Mouse (Mus musculus): ENCODE measurements around the gene Spsb3. TPM values are rescaled to one million over a fixed set of nuclear protein-coding genes. Genes with fewer than 3 reads are reported as not detected.

The Spsb3 gene
- total RNA-seq, 2 experiments from 2014 or later = 43.6 to 45.0 TPM

DNA sequence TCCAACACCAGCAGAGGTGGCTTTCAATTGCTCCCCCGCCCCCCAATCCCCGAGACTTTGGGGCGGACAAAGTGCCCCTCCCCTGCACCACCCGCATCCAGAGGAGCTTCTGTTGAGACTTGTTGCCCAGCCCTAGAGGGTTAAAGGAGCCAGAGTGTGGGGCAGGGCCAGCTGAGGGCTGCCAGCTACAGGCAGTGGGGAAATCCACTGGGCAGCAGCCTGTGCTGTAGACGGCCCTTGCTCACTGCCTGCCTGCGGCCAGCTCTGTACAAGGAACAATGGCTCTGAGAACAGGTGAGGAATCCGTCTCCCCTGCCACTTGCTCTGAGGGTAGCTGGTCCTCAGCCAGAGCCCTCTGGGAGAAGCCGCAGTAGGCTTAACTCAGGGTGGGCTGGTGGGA is 7.9 kb upstream of the Spsb3 start:
- no peak overlapping the region for H3K27ac ChIP-seq
- DNase-seq (ENCODE audit: low spot score in 2 of 2) = no peak
- no peak for TF ChIP-seq CTCF (conservative IDR thresholded peaks at IDR 0.05)
- no peak overlapping the region for H3K4me3 ChIP-seq

DNA sequence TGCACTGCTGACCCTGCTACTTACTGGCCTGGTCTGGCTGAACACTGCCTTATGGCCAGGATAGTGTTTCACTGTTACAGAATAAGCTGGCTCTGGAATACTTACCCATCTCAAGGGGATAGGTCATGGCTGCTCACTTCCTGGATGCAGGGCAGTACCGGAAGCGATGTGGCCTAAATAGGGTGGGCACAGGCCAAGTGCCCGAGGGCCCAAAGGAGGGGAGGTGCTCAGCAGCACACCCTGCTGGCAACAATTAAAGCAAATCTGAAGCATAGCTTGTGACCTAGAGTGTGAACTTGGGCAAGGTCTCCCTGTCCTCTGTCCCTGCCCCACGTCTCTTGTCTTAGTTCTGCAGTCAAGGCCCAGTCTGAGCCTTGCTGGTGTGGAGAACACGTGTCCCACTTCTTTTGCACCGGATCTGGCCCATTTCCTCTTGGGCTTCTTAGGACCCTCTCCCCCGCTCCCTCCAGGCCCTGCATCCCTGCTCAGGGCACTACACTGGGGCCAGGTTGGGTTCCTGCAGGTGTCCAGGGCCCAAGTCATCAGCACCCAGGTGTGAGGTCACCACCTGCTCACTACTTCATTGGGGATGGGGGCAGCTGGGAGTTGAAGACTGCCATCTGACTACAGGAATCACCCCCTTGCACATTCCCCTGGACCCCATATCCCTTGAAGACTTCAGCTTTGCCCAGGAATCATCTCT is 4.6 kb upstream of the Spsb3 start:
- H3K27ac ChIP-seq = no peak overlapping the region
- peak; percentile 77 for TF ChIP-seq CTCF (conservative IDR thresholded peaks at IDR 0.05)
- no peak for DNase-seq (ENCODE audit: low spot score in 2 of 2)
- H3K4me3 ChIP-seq = no peak overlapping the region

- no peak for TF ChIP-seq CTCF (conservative IDR thresholded peaks at IDR 0.05)
- H3K27ac ChIP-seq = no peak overlapping the region
- DNase-seq (ENCODE audit: low spot score in 2 of 2) = no peak
- no peak overlapping the region for H3K4me3 ChIP-seq
Observed at GRCm38 (mm10) chr17:24884391-24884790, 2.1 kb upstream of the Spsb3 start.

GRCm38 (mm10) chr17:24885356-24886133 is 898 bp upstream of the Spsb3 start:
- Histone ChIP-seq H3K4me3 (peak overlapping the region; percentile 94), H3K27ac (peak overlapping the region; percentile 39; the same call in 1 of the 2 replicates)
- no peak for DNase-seq (ENCODE audit: low spot score in 2 of 2)
- no peak for TF ChIP-seq CTCF (conservative IDR thresholded peaks at IDR 0.05)

GRCm38 (mm10) chr17:24886932-24887271 is 459 bp downstream of the Spsb3 start:
- peak overlapping the region; percentile 76 for H3K4me3 ChIP-seq
- no peak; the same call in 1 of the 2 replicates for TF ChIP-seq CTCF (conservative IDR thresholded peaks at IDR 0.05)
- DNase-seq (ENCODE audit: low spot score in 2 of 2) = no peak
- peak overlapping the region; percentile 98 for H3K27ac ChIP-seq

DNA sequence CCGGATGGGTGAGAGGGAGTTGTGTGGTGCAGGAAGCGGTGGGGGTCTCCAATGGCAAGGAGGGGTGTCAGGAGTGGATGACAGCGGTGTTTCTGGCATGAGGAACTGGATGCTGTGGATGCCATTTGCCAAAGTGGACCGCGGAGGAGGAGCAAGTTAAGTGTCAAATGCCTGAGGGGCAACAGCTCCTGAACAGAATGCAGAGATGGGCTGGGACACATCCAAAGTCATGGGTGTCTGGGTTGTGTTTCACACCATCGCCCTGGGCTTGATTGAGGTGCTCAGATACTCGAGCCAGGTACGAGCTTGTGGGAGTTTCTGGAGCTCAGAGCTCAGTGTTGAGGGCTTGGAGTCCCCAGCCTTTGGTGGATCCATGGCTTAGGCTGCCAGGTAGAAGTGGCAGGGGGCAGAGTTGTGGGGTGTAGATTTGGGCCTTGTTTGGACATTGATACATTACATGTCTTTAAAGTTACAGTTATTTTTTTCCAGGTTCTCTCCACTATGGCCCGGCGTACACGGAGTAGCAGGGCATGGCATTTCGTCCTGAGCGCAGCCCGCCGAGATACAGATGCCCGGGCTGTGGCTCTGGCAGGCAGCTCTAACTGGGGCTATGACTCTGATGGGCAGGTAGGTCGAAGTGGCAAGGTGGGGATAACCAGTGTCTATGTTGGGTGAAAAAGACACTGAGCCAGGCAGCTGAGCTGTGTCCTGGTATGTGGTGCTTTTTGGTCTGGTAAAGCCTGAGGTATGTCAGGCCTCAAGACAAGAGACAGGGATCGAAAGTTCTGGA is 1.0 kb downstream of the Spsb3 start:
- H3K27ac ChIP-seq = peak overlapping the region; percentile 98
- no peak for TF ChIP-seq CTCF (conservative IDR thresholded peaks at IDR 0.05)

GRCm38 (mm10) chr17:24888862-24889261 is 2.4 kb downstream of the Spsb3 start:
- no peak for TF ChIP-seq CTCF (conservative IDR thresholded peaks at IDR 0.05)
- H3K27ac ChIP-seq = no peak overlapping the region
- H3K4me3 ChIP-seq = no peak overlapping the region
- no peak for DNase-seq (ENCODE audit: low spot score in 2 of 2)

More for the DNA sequence above, 1.0 kb downstream of the Spsb3 start:
- peak in 1 of 2 experiments; percentile 8 for DNase-seq (ENCODE audit: low spot score in 2 of 2)
- peak overlapping the region; percentile 76 for H3K4me3 ChIP-seq

DNA sequence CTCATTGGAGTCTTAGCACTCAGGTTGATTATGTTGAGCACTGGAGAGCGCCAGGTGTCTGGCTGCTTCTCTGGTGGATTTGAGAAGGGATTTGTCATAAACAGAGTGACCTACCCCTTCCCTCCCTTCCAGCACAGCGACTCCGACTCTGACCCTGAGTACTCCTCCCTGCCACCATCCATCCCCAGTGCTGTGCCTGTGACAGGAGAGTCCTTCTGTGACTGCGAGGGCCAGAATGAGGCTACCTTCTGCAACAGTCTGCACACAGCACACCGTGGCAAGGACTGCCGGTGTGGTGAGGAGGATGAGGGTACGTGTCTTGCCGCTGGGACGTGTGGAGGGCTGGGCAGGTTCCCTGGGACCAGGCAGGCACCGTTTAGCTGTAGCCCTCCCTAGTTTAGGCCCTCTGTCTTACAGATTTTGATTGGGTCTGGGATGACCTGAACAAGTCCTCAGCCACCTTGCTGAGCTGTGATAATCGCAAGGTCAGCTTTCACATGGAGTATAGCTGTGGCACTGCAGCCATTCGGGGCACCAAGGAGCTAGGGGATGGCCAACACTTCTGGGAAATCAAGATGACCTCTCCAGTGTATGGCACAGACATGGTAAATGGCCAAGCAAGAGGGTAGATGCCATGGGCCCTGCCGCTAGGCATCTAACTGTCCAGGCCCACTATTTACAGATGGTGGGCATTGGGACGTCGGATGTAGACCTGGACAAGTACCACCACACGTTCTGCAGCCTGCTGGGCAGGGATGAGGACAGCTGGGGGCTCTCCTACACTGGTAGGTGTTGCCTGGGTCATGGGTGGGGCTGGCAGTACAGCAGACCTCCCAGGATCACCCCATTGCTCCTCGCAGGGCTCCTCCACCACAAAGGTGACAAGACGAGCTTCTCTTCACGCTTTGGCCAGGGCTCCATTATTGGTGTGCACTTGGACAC is 4.0 kb downstream of the Spsb3 start:
- no peak overlapping the region for H3K4me3 ChIP-seq
- TF ChIP-seq CTCF (conservative IDR thresholded peaks at IDR 0.05) = no peak
- no peak for DNase-seq (ENCODE audit: low spot score in 2 of 2)
- no peak overlapping the region; the same call in 1 of the 2 replicates for H3K27ac ChIP-seq

- no peak for DNase-seq (ENCODE audit: low spot score in 2 of 2)
- H3K4me3 ChIP-seq = no peak overlapping the region
- H3K27ac ChIP-seq = peak overlapping the region; percentile 48; the same call in 1 of the 2 replicates
- no peak for TF ChIP-seq CTCF (conservative IDR thresholded peaks at IDR 0.05)
Observed at GRCm38 (mm10) chr17:24891321-24891720, 4.9 kb downstream of the Spsb3 start.

GRCm38 (mm10) chr17:24892785-24893184 is 6.3 kb downstream of the Spsb3 start:
- H3K27ac ChIP-seq = no peak overlapping the region
- DNase-seq (ENCODE audit: low spot score in 2 of 2) = no peak
- H3K4me3 ChIP-seq = no peak overlapping the region
- no peak for TF ChIP-seq CTCF (conservative IDR thresholded peaks at IDR 0.05)

GRCm38 (mm10) chr17:24893276-24893675 is 6.8 kb downstream of the Spsb3 start:
- DNase-seq (ENCODE audit: low spot score in 2 of 2) = no peak
- TF ChIP-seq CTCF (conservative IDR thresholded peaks at IDR 0.05) = no peak
- Histone ChIP-seq H3K4me3 (no peak overlapping the region), H3K27ac (no peak overlapping the region)

Measured in layer of hippocampus, adult 2 months (tissue).